8 mouse cellular contexts compared by ENCODE assay signal in the genomic region with DNA sequence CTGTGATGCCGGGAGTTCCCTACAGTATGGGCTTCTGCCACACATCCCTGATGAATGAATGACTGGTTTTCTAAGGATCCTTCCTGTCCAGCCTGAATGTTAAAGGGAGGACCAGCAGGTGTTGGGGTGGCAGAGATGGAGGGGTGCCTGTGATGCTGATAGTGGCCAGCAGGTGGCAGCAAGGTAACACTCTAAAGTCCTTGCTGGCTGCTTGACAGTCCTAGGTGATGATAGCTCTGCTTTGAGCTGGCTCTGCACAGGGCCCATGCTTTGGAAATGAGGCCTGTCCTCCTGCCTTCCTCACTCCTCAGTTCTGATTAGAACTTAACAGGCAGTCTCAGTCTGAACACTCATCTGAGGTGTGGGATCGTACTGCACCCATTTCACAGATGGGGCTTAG. TPM values are rescaled to one million over a fixed set of nuclear protein-coding genes. Genes with fewer than 3 reads are reported as not detected.
DNase-seq lines count a peak whose midpoint lies in the region; ATAC-seq lines count a peak whose summit lies in the region.

No protein-coding gene starts in this region.

- peak; percentile 47 for ATAC-seq in hindbrain, embryonic 16.5 days
- peak; percentile 95 for ATAC-seq in megakaryocyte progenitor cell, adult 5-6 weeks (replicated peaks; ENCODE audit: poor library complexity)

- peaks cover 14% of the 10 kb centered on the region for H3K27me3 ChIP-seq in hindbrain, embryonic 16.5 days (replicated peaks; ENCODE audit: control insufficient read depth, insufficient read depth, low read length)

- H3K9me3 ChIP-seq in hindbrain, embryonic 16.5 days (ENCODE audit: control insufficient read depth, low read length): no peaks in the 10 kb centered on the region

- peaks cover 46% of the 10 kb centered on the region for H3K4me1 ChIP-seq in hindbrain, embryonic 16.5 days (ENCODE audit: control insufficient read depth, insufficient read depth, low read depth, low read length)

- H3K4me3 ChIP-seq in hindbrain, embryonic 16.5 days (ENCODE audit: low read length): no peak overlapping the region

- no peak overlapping the region for H3K27ac ChIP-seq in hindbrain, embryonic 16.5 days (ENCODE audit: low read depth, low read length)

- no peak overlapping the region for H3K4me2 ChIP-seq in hindbrain, embryonic 16.5 days (ENCODE audit: low read length)

- H3K36me3 ChIP-seq in hindbrain, embryonic 16.5 days (ENCODE audit: control insufficient read depth, insufficient read depth, low read length): no peaks in the 10 kb centered on the region

- H3K9ac ChIP-seq in hindbrain, embryonic 16.5 days (ENCODE audit: low read depth, low read length): no peak overlapping the region

- 38% methylated on average over 2 of the region's 2 CpGs for WGBS in hindbrain, embryonic 16.5 days

- DNase-seq in ZHBTc4 (ENCODE audit: low read depth, low spot score): peak; percentile 80
- peak; percentile 95 for DNase-seq in cerebellum, adult 9-10 months
- DNase-seq in frontal cortex, adult 2 months (ENCODE audit: extremely low spot score in 1 of 2, low spot score in 1 of 2): peak; percentile 73 to 96
- peak; percentile 87 to 93 for DNase-seq in layer of hippocampus, postnatal 25 days (ENCODE audit: extremely low spot score in 1 of 2, low spot score in 1 of 2)
- peak; percentile 80 to 83 for DNase-seq in right cerebral cortex, postnatal 36 days (ENCODE audit: low spot score in 2 of 2)
- DNase-seq in urinary bladder, postnatal 25 days (ENCODE audit: low spot score): peak; percentile 71

RNA-seq across cellular contexts. Expression of a gene that starts 15.6 kb away (rescaled TPM):
- not detected in 2 replicates for polyA plus RNA-seq in frontal cortex, adult 2 months (2012; rRNA removed)
- polyA plus RNA-seq in hindbrain, embryonic 16.5 days (2015; fragmentation: Nextera tagmentation; extraction: Ambion mirVana): not detected in 2 replicates
- not detected for total RNA-seq in layer of hippocampus, postnatal 25 days (2021)
- total RNA-seq in megakaryocyte progenitor cell, adult 5-6 weeks (2015): not detected in 2 replicates
- not detected in 2 replicates for total RNA-seq in megakaryocyte progenitor cell, adult 5-6 weeks (2017)

RNA-seq across cellular contexts. Expression of a gene that starts 19.5 kb away (rescaled TPM):
- 1.5 and 1.8 TPM in 2 replicates for polyA plus RNA-seq in frontal cortex, adult 2 months (2012; rRNA removed)
- 6.1 and 7.9 TPM in 2 replicates for polyA plus RNA-seq in hindbrain, embryonic 16.5 days (2015; fragmentation: Nextera tagmentation; extraction: Ambion mirVana)
- total RNA-seq in layer of hippocampus, postnatal 25 days (2021): 1 to 10 TPM in 1 of 2 experiments, under 1 TPM in 1; 0.66 to 1.6 TPM
- total RNA-seq in megakaryocyte progenitor cell, adult 5-6 weeks (2015): 0.84 TPM in 1 of 2 replicates, not detected in the other
- total RNA-seq in megakaryocyte progenitor cell, adult 5-6 weeks (2017): 0.92 TPM in 1 of 2 replicates, not detected in the other

RNA-seq across cellular contexts. Expression of a gene that starts 40.3 kb away (rescaled TPM):
- polyA plus RNA-seq in frontal cortex, adult 2 months (2012; rRNA removed): 57.4 and 67.1 TPM in 2 replicates
- polyA plus RNA-seq in hindbrain, embryonic 16.5 days (2015; fragmentation: Nextera tagmentation; extraction: Ambion mirVana): 83.8 and 90.0 TPM in 2 replicates
- 10 to 100 TPM; 50.2 to 56.1 TPM for total RNA-seq in layer of hippocampus, postnatal 25 days (2021)
- 17.0 and 19.8 TPM in 2 replicates for total RNA-seq in megakaryocyte progenitor cell, adult 5-6 weeks (2015)
- total RNA-seq in megakaryocyte progenitor cell, adult 5-6 weeks (2017): 31.2 and 40.9 TPM in 2 replicates
